Mouse (Mus musculus) forebrain, embryonic 10.5 days (tissue): ENCODE results near the gene Ensa. TPM values are rescaled to one million over a fixed set of nuclear protein-coding genes. Genes with fewer than 3 reads are reported as not detected.
"Not testable (repeated sequence)": the region's sequence is repeated elsewhere in the genome, so short reads cannot be mapped to it uniquely, and the experiment has no call there.

Source experiments
- DNase-seq: peaks from one replicate; pipeline ENCODE4 v3.0.0-alpha.2; 2017; ENCODE audit warnings: low spot score; ENCODE audit errors: extremely low spot score
- H3K27ac ChIP-seq: fragments of 300-500 bp; sonication (generic); 2 replicates; pipeline ENCODE4 v1.5.1; 2016; ENCODE audit warnings: mild to moderate bottlenecking
- H3K27me3 ChIP-seq: fragments of 300-500 bp; sonication (generic); 2 replicates; pipeline ENCODE4 v1.6.1; 2016; ENCODE audit warnings: mild to moderate bottlenecking; ENCODE audit not compliant: poor library complexity, severe bottlenecking
- H3K36me3 ChIP-seq: fragments of 300-500 bp; sonication (generic); replicated peaks from 2 replicates; pipeline ENCODE4 v1.6.1; 2016; ENCODE audit warnings: mild to moderate bottlenecking, moderate library complexity
- H3K4me1 ChIP-seq: fragments of 300-500 bp; sonication (generic); 2 replicates; pipeline ENCODE4 v1.6.1; 2016
- H3K4me3 ChIP-seq: fragments of 300-500 bp; sonication (generic); 2 replicates; pipeline ENCODE4 v1.5.1; 2016; ENCODE audit warnings: mild to moderate bottlenecking, moderate library complexity
- H3K9me3 ChIP-seq: fragments of 300-500 bp; sonication (generic); 2 replicates; pipeline ENCODE4 v1.6.1; 2016; ENCODE audit warnings: mild to moderate bottlenecking, moderate library complexity
- WGBS: fragments of 180-500 bp; shearing (Covaris S2); methylation state at CpG from one replicate; pipeline ENCODE4 v1.1.7; 2016; 5-methylcytosine and 5-hydroxymethylcytosine counted together
- polyA plus RNA-seq: library from polyadenylated mRNA; unstranded; fragments of >200 nt; fragmentation: Nextera tagmentation; extraction: Ambion mirVana; gene quantifications from 2 replicates; pipeline ENCODE4 v1.2.1, GENCODE M21; 2016

Gene Ensa
- polyA plus RNA-seq, 1 experiment from 2014 or later, result 85.8 TPM

GRCm38 (mm10) chr3:95623991-95624515, 740 bp upstream of the Ensa start:
- H3K9me3 ChIP-seq, H3K27me3 ChIP-seq, DNase-seq: not testable (repeated sequence)
- Histone ChIP-seq H3K4me1 (peaks cover 27% of the 10 kb centered on the region), H3K27ac (peak overlapping the region; percentile 94), H3K4me3 (peak overlapping the region; percentile 73), H3K36me3 (peaks cover 41% of the 10 kb centered on the region)
- WGBS, result 69% methylated on average over 5 of the region's 5 CpGs

- Histone ChIP-seq H3K9me3 (no peaks in the 10 kb centered on the region), H3K36me3 (peaks cover 62% of the 10 kb centered on the region), H3K4me1 (peaks cover 27% of the 10 kb centered on the region), H3K4me3 (no peak overlapping the region), H3K27ac (no peak overlapping the region), H3K27me3 (no peaks in the 10 kb centered on the region)
- WGBS, result 93% methylated on average over 5 of the region's 5 CpGs
- DNase-seq, result no peak
Measured at GRCm38 (mm10) chr3:95627763-95628162, 3.0 kb downstream of the Ensa start.

- no peaks in the 10 kb centered on the region for H3K27me3 ChIP-seq
- 90% methylated on average over 4 of the region's 4 CpGs for WGBS
- H3K36me3 ChIP-seq, result peaks cover 82% of the 10 kb centered on the region
- no peak overlapping the region for H3K27ac ChIP-seq
- DNase-seq, result no peak
- no peaks in the 10 kb centered on the region for H3K9me3 ChIP-seq
- no peak overlapping the region for H3K4me3 ChIP-seq
- peaks cover 14% of the 10 kb centered on the region for H3K4me1 ChIP-seq
Measured at GRCm38 (mm10) chr3:95629755-95630154, 5.0 kb downstream of the Ensa start.

- 92% methylated on average over 3 of the region's 3 CpGs for WGBS
- no peak for DNase-seq
- H3K4me1 ChIP-seq, result peaks cover 10% of the 10 kb centered on the region
- H3K27ac ChIP-seq, result no peak overlapping the region
- peaks cover 93% of the 10 kb centered on the region for H3K36me3 ChIP-seq
- no peaks in the 10 kb centered on the region for H3K9me3 ChIP-seq
- no peaks in the 10 kb centered on the region for H3K27me3 ChIP-seq
- H3K4me3 ChIP-seq, result no peak overlapping the region
Measured at GRCm38 (mm10) chr3:95630856-95631255, 6.1 kb downstream of the Ensa start.

- H3K9me3 ChIP-seq, result no peaks in the 10 kb centered on the region
- H3K27me3 ChIP-seq, result no peaks in the 10 kb centered on the region
- H3K4me1 ChIP-seq, result peaks cover 6% of the 10 kb centered on the region
- H3K4me3 ChIP-seq, result no peak overlapping the region
- 91% methylated on average over 6 of the region's 6 CpGs for WGBS
- peaks cover 98% of the 10 kb centered on the region for H3K36me3 ChIP-seq
- no peak for DNase-seq
- no peak overlapping the region for H3K27ac ChIP-seq
Measured at GRCm38 (mm10) chr3:95631304-95631703, 6.5 kb downstream of the Ensa start.

- H3K27ac ChIP-seq, result no peak overlapping the region
- H3K4me1 ChIP-seq, result no peaks in the 10 kb centered on the region
- no peak overlapping the region for H3K4me3 ChIP-seq
- peaks cover 99% of the 10 kb centered on the region for H3K36me3 ChIP-seq
- no peak for DNase-seq
- 84% methylated on average over 12 of the region's 12 CpGs for WGBS
- no peaks in the 10 kb centered on the region for H3K27me3 ChIP-seq
- H3K9me3 ChIP-seq, result no peaks in the 10 kb centered on the region
Measured at GRCm38 (mm10) chr3:95632648-95633588, 8.1 kb downstream of the Ensa start.

GRCm38 (mm10) chr3:95635636-95636035, 10.8 kb downstream of the Ensa start:
- no peaks in the 10 kb centered on the region for H3K9me3 ChIP-seq
- no peaks in the 10 kb centered on the region for H3K4me1 ChIP-seq
- H3K27me3 ChIP-seq, result no peaks in the 10 kb centered on the region
- WGBS, result 89% methylated on average over 4 of the region's 4 CpGs
- no peak overlapping the region for H3K27ac ChIP-seq
- H3K4me3 ChIP-seq, result no peak overlapping the region
- DNase-seq, result no peak
- H3K36me3 ChIP-seq, result peaks cover 100% of the 10 kb centered on the region

GRCm38 (mm10) chr3:95636072-95636471, 11.3 kb downstream of the Ensa start:
- H3K27ac ChIP-seq, result no peak overlapping the region
- H3K4me1 ChIP-seq, result no peaks in the 10 kb centered on the region
- no peak for DNase-seq
- no peaks in the 10 kb centered on the region for H3K27me3 ChIP-seq
- 84% methylated on average over 4 of the region's 4 CpGs for WGBS
- peaks cover 100% of the 10 kb centered on the region for H3K36me3 ChIP-seq
- no peaks in the 10 kb centered on the region for H3K9me3 ChIP-seq
- H3K4me3 ChIP-seq, result no peak overlapping the region

- H3K4me1 ChIP-seq, result no peaks in the 10 kb centered on the region
- H3K36me3 ChIP-seq, result peaks cover 75% of the 10 kb centered on the region
- H3K27me3 ChIP-seq, result no peaks in the 10 kb centered on the region
- H3K9me3 ChIP-seq, result no peaks in the 10 kb centered on the region
- WGBS, result 100% methylated on average over 1 of the region's 1 CpGs
- no peak overlapping the region for H3K27ac ChIP-seq
- no peak for DNase-seq
- H3K4me3 ChIP-seq, result no peak overlapping the region
Measured at GRCm38 (mm10) chr3:95639694-95640093, 14.9 kb downstream of the Ensa start.

GRCm38 (mm10) chr3:95643097-95643496, 18.3 kb downstream of the Ensa start:
- H3K27ac ChIP-seq, result no peak overlapping the region
- no peak for DNase-seq
- H3K9me3 ChIP-seq, result no peaks in the 10 kb centered on the region
- H3K27me3 ChIP-seq, result no peaks in the 10 kb centered on the region
- H3K4me1 ChIP-seq, result 0 out of 2 replicates have a peak, but pooled peaks cover 4% of the 10 kb centered on the region
- H3K36me3 ChIP-seq, result peaks cover 41% of the 10 kb centered on the region
- H3K4me3 ChIP-seq, result no peak overlapping the region
- 91% methylated on average over 7 of the region's 7 CpGs for WGBS

GRCm38 (mm10) chr3:95645313-95646235, 20.8 kb downstream of the Ensa start:
- Histone ChIP-seq H3K4me3 (no peak overlapping the region), H3K27ac (no peak overlapping the region), H3K36me3 (peaks cover 16% of the 10 kb centered on the region), H3K9me3 (no peaks in the 10 kb centered on the region), H3K27me3 (no peaks in the 10 kb centered on the region), H3K4me1 (0 out of 2 replicates have a peak, but pooled peaks cover 4% of the 10 kb centered on the region)
- 64% methylated on average over 10 of the region's 10 CpGs for WGBS
- DNase-seq, result no peak

GRCm38 (mm10) chr3:95648016-95648415, 23.2 kb downstream of the Ensa start:
- Histone ChIP-seq H3K4me3 (no peak overlapping the region), H3K27ac (no peak overlapping the region), H3K36me3 (no peaks in the 10 kb centered on the region), H3K27me3 (no peaks in the 10 kb centered on the region), H3K9me3 (no peaks in the 10 kb centered on the region), H3K4me1 (peaks cover 14% of the 10 kb centered on the region)
- WGBS, result 93% methylated on average over 5 of the region's 5 CpGs
- DNase-seq, result no peak
